In the genomic region with DNA sequence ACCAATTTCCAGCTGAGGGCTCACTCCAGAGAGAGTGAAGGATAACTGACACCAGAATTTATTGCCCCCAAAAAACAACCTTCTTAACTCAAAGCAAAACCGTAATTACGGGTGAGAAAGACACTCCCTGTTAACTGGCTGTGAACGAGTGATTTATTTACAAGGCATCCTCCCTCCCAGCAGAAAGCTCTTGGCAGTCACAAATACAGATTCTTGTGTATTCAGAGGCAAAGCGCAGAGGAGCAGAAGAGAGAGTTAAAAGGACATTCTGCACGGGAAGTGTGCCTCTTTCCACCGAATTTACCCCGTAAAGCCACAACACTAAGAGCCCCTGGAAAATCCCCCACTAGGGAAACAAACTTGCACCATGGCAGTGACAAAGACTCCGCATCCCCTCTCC, we compare ENCODE assay signal across 11 mouse cellular contexts.
A peak's percentile ranks its signal among the peaks of the same experiment; 100 is the strongest.
DNase-seq lines count a peak whose midpoint lies in the region; ATAC-seq and TF ChIP-seq lines count a peak whose summit lies in the region.
"Had no signal": no experiment of that assay in that cellular context is flagged by ENCODE, and none has a peak within 500 bp of the region (broad histone marks: within the 10 kb centered on the region; RNA-seq: fewer than 3 reads in every experiment).

No protein-coding gene starts in this region.

- DNase-seq in kidney, adult 18-20 months = no peak
- DNase-seq in embryo, embryonic 11 days = peak; percentile 50
- DNase-seq in forebrain, postnatal 0 days = peak; percentile 12
- peak; percentile 12 for DNase-seq in naive thymus-derived CD4-positive, alpha-beta T cell, adult 2 months (ENCODE audit: low read depth)
- DNase-seq in lung, postnatal 14 days = no peak
- no peak for DNase-seq in adipocyte (ENCODE audit: low spot score)
- DNase-seq: heart, postnatal 14 days had no signal

- no peaks in the 10 kb centered on the region; the same call in 1 of the 2 replicates for H3K9me3 ChIP-seq in kidney, embryonic 15.5 days (replicated peaks)
- no peaks in the 10 kb centered on the region for H3K9me3 ChIP-seq in forebrain, postnatal 0 days (ENCODE audit: low read length)
- H3K9me3 ChIP-seq: G1E had no signal

- H3K4me2 ChIP-seq in kidney, embryonic 15.5 days = peak overlapping the region; percentile 39
- H3K4me2 ChIP-seq in forebrain, postnatal 0 days (ENCODE audit: low read depth) = 0 out of 2 replicates have a peak overlapping the region, but pooled peaks have one; percentile 17

- H3K27me3 ChIP-seq in kidney, embryonic 15.5 days = no peaks in the 10 kb centered on the region
- H3K27me3 ChIP-seq in forebrain, postnatal 0 days (ENCODE audit: insufficient read depth, low read length) = no peaks in the 10 kb centered on the region

- no peak overlapping the region for H3K9ac ChIP-seq in kidney, embryonic 15.5 days
- H3K9ac ChIP-seq in forebrain, postnatal 0 days = no peak overlapping the region

- H3K36me3 ChIP-seq in kidney, embryonic 15.5 days = no peaks in the 10 kb centered on the region
- H3K36me3 ChIP-seq in forebrain, postnatal 0 days (ENCODE audit: insufficient read depth) = no peaks in the 10 kb centered on the region
- H3K36me3 ChIP-seq: G1E had no signal

- no peak for TF ChIP-seq CTCF in forebrain, postnatal 0 days (IDR thresholded peaks at IDR 0.05; ENCODE audit: low read depth)

- ATAC-seq in kidney, embryonic 15.5 days (replicated peaks; ENCODE audit: low FRiP score) = 0 out of 2 replicates have a peak, but pooled peaks have one; percentile 10
- ATAC-seq in forebrain, postnatal 0 days = no peak
- ATAC-seq in erythroid progenitor cell, adult 5-6 weeks (replicated peaks; ENCODE audit: low FRiP score, poor library complexity, severe bottlenecking) = no peak

- H3K4me3 ChIP-seq in kidney, embryonic 15.5 days (replicated peaks) = no peak overlapping the region
- no peak overlapping the region for H3K4me3 ChIP-seq in forebrain, postnatal 0 days (ENCODE audit: low read depth, low read length)
- H3K4me3 ChIP-seq: myocyte had no signal

- H3K27ac ChIP-seq in kidney, embryonic 15.5 days = peak overlapping the region; percentile 76
- H3K27ac ChIP-seq in forebrain, postnatal 0 days (ENCODE audit: low read depth, low read length) = no peak overlapping the region

- peaks cover 69% of the 10 kb centered on the region for H3K4me1 ChIP-seq in kidney, embryonic 15.5 days
- 0 out of 2 replicates have a peak, but pooled peaks cover 3% of the 10 kb centered on the region for H3K4me1 ChIP-seq in forebrain, postnatal 0 days (ENCODE audit: insufficient read depth)

- 6% methylated on average over 8 of the region's 8 CpGs for WGBS in kidney, embryonic 15.5 days
- WGBS in forebrain, postnatal 0 days = 5% methylated on average over 8 of the region's 8 CpGs

Comparison
In these comparisons a context has a peak if more than half of its experiments do, and no peak if none do; other contexts are left out.
1. DNase-seq: peak in embryo, embryonic 11 days (single experiment), forebrain, postnatal 0 days (single experiment) and naive thymus-derived CD4-positive, alpha-beta T cell, adult 2 months (single experiment); none in kidney, adult 18-20 months (single experiment), lung, postnatal 14 days (single experiment) and adipocyte (single experiment).